Mouse (Mus musculus) myocyte (in vitro differentiated cells): ENCODE results near the gene Fam50a.

ENCODE experiments used
- CEBPB ChIP-seq: IDR thresholded peaks from 2 replicates; pipeline ENCODE4 v1.6.1; 2011; ENCODE audit warnings: mild to moderate bottlenecking, moderate library complexity; ENCODE audit not compliant: poor library complexity, insufficient read depth, severe bottlenecking
- E2F4 ChIP-seq: IDR thresholded peaks from one replicate; pipeline ENCODE4 v1.6.1; 2011; ENCODE audit warnings: mild to moderate bottlenecking, control low read depth, moderate library complexity; ENCODE audit not compliant: insufficient read depth
- MAX ChIP-seq: IDR thresholded peaks from one replicate; pipeline ENCODE4 v1.6.1; 2011; ENCODE audit warnings: low read depth, mild to moderate bottlenecking, control low read depth
- MYOD1 ChIP-seq, 3 experiments: IDR thresholded peaks; one replicate each; pipeline ENCODE4 v1.6.1; 2011; ENCODE audit warnings: control low read depth in 2 of 3, low read depth in 2 of 3, mild to moderate bottlenecking in 2 of 3, moderate library complexity in 1 of 3; ENCODE audit not compliant: insufficient read length in 2 of 3, control insufficient read depth in 1 of 3
- POLR2A ChIP-seq: IDR thresholded peaks from one replicate; pipeline ENCODE4 v1.6.1; 2011; ENCODE audit warnings: low read depth, mild to moderate bottlenecking, control low read depth, moderate library complexity; ENCODE audit not compliant: insufficient read length
- POLR2AphosphoS2 ChIP-seq: IDR thresholded peaks from one replicate; pipeline ENCODE4 v1.6.1; 2011; ENCODE audit warnings: low read depth, control low read depth; ENCODE audit not compliant: insufficient read length
- REST ChIP-seq: IDR thresholded peaks from one replicate; pipeline ENCODE4 v1.6.1; 2011; ENCODE audit warnings: mild to moderate bottlenecking, control low read depth, moderate library complexity; ENCODE audit not compliant: insufficient read depth, insufficient read length
- SRF ChIP-seq: IDR thresholded peaks from one replicate; pipeline ENCODE4 v1.6.1; 2011; ENCODE audit warnings: low read depth; ENCODE audit not compliant: control insufficient read depth, insufficient read length
- TCF3 ChIP-seq: IDR thresholded peaks from one replicate; pipeline ENCODE4 v1.6.1; 2011; ENCODE audit warnings: low read depth, control low read depth; ENCODE audit not compliant: insufficient read length
- USF1 ChIP-seq: IDR thresholded peaks from one replicate; pipeline ENCODE4 v1.6.1; 2011; ENCODE audit warnings: low read depth, mild to moderate bottlenecking, control low read depth, moderate library complexity

DNA sequence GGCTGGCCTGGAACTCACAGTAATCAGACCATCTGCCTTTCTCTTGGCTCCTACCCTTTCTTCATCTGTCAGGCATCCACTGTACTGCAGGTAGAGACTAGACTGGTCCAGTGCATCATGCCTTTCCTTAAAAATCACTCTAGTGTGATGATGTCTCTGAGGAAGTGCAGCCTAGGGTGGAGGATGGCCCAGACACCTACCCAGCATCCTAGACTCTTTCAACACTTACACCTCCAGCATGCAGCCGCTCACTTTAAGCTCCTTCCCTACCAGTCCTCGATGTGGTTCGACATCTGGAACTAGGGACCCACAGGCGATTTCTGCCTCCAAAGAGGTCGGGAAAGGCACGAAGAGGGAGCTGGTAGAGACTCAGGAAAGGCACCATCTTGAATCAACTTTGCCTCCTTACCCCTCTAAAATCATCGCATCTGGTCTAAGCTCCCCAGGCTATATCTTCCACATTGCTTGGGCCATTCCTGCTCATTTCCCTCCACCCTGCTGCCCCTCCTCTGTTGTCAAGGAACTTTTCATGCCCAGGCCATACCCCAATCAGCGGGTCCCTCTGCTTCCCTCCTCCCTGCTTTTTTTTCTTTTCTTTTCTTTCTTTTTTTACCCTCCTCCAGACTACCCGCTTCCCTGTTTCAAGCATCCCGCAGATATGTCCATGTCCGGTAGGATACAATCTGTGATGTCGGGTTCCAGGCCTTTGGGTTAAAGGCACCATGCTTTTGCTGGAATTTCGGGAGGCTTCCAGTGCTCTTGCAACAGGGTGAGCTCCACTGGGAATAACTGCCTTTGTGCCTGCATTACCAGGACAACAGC lies 40.0 kb downstream of the Fam50a start:
- TF ChIP-seq POLR2A (no peak), TCF3 (no peak), USF1 (no peak), MAX (no peak), CEBPB (no peak), E2F4 (no peak), SRF (no peak), POLR2AphosphoS2 (no peak), MYOD1 (IDR thresholded peaks at IDR 0.05; ENCODE audit: control insufficient read depth in 1 of 3, insufficient read length in 2 of 3, low read depth in 2 of 3) (no peak), REST (no peak)
